Mouse (Mus musculus) liver (tissue): ENCODE results near the gene Defb35.
"Not testable (repeated sequence)": the region's sequence is repeated elsewhere in the genome, so short reads cannot be mapped to it uniquely, and the experiment has no call there.

ENCODE experiments used
- DNase-seq: peaks from one replicate; pipeline ENCODE4 v3.0.0-alpha.2; 2020; ENCODE audit warnings: mixed read lengths

The Defb35 gene

GRCm38 (mm10) chr8:21938052-21938451 is at the start of gene Defb35:
Gene Defb35 (plus strand): TSS chr8:21938352.
- not testable (repeated sequence) for DNase-seq

DNA sequence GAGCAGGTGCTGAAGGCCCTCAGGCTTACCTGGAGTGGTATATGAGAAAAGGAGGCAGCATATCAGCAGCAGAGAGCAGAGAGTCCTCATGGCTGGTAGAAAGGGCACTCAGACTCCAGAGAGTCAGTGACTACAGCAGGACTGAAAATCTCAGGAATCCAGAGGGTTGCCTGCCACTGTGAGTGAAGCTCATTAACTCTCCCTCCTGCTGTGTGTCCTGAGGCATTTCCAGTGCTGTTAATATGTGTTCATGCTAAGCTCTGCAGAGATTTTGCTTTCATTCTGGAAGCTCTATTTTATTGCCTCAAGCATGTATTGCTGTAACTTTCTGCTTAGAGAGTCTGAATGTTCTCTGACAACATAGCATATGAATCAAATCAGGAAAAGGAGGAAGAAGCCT is 31.9 kb upstream of the Defb35 start, which contains the start of gene Defb11:
Gene Defb11 (minus strand): TSS at position 123 of the 400 bp plus-strand sequence.
- DNase-seq = not testable (repeated sequence)

DNA sequence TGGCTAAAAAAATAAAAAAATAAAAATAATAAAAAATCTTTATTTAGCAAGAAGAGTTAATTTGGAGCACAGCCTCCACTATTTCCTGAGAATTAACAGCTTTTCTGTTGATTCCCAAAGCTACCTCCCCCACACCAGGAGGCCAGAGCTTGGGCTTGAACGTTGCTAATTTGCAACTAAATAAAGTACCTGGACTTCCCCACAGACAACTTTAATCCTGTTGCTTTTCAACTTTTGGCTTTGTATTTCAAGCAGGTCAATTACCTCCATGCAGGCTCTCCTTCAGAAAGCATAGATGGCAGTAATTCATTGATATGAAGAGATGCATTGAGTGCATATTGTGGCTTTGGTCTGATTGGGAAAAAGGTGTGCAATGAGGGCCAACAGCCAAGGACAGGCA is 26.2 kb upstream of the Defb35 start:
- DNase-seq = no peak

DNA sequence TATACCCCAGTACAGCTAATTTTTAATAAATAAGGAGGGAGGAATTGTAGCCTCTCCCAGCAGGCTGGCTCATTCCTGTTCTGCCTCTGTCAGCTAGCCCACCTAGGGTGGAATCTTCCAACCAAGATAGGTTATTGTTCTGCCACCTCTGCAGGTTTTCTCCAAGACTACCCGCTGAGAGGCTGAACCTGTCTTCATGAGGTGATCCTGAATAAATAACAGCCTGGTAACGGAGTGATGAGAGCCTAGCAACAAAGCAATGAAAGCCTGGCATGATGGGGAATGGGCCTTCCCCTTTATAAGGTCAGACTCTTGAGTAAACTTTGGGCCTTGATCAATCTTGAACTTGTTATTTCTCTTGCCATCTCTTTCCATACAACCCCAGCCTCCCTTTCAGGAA is 25.6 kb upstream of the Defb35 start:
- no peak for DNase-seq

GRCm38 (mm10) chr8:21915625-21916024 is 22.5 kb upstream of the Defb35 start:
- DNase-seq = no peak

DNA sequence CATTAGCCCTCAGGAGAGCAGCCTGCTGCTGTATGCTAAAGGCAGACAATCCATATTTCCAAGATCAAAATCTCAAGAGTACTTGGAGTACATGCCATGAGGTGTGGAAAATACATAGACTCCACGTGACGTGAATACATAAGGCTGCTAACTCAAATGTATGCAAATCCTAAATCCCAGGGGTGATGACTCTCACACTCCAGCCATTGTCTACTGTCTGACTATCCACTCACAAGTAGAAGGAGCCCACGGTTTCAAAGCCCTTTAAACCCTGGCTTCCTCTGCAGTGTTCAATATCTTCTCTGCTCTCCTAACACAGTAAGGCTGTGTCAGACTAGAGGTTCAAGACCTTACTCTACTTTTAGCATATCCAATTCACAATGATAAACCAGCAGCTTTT is 7.4 kb upstream of the Defb35 start:
- not testable (repeated sequence) for DNase-seq

GRCm38 (mm10) chr8:21932610-21933009 is 5.5 kb upstream of the Defb35 start, which contains the start of gene Defb15:
Gene Defb15 (minus strand): TSS chr8:21932710.
- no peak for DNase-seq

DNA sequence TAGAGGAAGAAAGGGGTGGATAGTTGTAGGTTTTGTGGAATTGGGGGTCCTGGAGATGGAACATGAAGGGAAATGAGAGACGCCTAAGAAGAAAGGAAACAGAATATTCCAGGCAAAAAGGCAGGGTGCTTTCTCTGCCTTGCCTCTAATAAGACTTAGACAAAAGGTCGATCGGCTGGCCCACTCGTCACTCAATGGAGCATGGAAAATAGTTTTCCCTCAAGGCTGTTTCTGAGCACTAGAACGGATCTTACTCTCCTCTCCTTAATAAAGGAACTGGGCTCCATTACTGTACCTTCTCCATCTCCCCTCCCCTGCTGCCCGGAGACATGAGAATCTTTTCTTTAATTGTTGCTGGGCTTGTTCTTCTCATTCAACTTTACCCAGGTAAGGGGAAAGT is 8.3 kb downstream of the Defb35 start, which contains the start of gene Defb13:
Gene Defb13 (plus strand): TSS at position 301 of the 400 bp plus-strand sequence.
- no peak for DNase-seq

DNA sequence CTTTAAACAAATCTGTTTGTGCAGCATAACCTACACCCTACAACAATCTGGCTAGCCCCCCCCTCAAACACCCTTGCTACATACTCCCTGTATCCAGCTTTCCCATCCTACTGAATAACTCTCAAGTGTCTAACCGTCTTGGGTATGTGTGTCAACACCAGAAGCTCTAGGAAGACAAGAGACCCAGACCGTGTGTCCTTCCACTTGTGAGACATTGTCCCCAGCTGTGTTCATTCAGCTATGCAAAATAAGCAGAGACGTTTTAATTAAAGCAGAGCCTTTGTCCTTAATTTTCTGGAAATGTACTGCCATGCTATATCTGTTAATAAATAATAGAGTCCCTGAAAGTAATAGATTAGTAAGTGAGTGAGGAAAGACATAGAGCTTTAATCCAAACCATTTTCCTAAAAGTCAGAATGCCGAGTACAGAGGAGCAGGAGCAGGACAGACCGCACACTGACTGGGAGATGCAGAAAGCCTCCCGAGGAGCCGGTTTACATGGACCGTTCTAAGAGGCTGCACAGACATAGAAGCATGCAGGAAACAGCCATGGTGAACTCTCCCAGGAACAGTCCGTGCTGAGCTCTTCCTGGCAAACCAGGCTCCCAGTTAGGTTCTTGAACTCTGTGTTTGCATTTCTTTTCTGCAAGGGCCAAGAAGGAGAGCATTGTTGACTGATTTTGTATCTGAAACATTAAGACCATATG is 9.3 kb downstream of the Defb35 start:
- no peak for DNase-seq

- DNase-seq = peak; percentile 41
Observed at GRCm38 (mm10) chr8:21955321-21955720, 17.2 kb downstream of the Defb35 start.

DNA sequence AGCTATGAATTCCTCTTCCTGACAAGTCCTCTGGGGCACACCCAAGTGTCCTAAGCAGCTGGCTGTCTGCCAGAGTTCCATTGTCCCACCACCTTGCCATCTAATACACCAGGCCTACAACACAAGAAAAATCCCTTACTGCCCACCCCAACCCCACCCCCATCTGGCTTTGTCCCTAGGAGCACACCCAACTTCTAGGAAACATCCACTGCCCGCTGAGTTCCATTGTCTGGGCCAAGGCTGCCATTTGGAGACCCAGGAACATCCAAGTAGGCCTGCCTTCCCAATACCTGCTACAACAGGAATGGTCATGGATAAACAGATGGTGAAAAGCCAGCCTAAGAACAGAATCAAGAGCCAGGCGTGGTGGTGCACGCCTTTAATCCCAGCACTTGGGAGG is 18.2 kb downstream of the Defb35 start:
- DNase-seq = no peak

DNA sequence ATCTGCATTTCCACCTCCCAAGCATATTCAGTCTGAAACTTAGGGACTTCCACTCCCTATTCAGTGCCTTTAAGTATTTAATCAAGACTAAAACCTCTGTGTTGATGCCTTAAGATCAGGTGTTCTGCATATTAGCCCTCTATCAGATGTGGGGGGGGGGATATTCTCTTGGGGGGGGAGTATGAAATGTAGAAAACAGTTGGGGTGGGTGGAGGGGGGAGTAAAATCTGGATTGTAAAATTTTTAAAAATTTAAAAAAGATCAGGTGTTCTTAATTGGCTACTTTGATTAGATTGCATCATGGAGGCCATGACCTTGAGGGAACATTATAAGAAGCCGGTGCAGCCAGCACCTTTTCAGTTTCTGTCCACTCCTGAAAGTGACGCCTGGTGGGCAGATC is 20.3 kb downstream of the Defb35 start, which contains the start of gene Fam90a1a:
Gene Fam90a1a (plus strand): TSS at position 301 of the 400 bp plus-strand sequence.
- no peak for DNase-seq

DNA sequence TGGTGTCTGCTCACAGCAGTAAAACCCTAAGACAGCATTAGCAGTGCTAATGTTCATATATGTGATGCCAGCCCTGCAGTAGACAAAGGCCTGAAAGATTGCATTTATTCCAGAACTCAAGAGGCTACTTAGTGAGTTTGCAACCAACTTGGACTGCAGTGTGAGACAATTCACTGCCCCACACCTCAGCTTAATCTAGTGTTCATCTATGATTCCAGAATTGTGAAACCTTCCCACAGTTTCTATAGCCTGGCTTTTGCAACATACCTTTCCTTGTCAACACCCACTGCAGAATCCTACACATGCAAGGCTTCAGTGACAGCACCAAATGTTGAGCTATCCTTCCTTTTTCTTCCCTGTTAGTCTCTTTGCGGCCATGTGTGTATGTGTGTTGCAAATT is 28.5 kb downstream of the Defb35 start:
- DNase-seq = no peak

GRCm38 (mm10) chr8:21969475-21969874 is 31.3 kb downstream of the Defb35 start, which contains the start of gene Ccdc70:
Gene Ccdc70 (plus strand): TSS chr8:21969775.
- DNase-seq = no peak

DNA sequence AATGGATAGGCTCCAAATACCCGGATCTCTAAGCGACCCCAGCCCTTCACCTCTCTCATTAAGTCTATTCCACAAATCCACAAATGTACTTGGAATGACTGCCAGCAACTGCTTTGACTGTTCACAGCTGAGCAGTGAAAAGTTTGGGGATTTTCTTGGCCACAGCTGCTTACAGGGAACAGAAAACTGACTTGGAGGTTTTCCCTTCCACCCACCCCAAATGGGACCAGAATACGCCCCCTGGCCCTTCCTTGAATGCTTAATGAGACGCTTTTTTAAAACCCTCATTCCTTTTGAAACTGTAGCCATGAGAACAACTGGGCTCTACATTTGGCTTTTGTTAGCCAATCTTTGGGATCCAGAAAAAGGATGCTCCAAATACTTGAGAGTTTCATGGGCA is 40.0 kb downstream of the Defb35 start:
- no peak for DNase-seq

DNA sequence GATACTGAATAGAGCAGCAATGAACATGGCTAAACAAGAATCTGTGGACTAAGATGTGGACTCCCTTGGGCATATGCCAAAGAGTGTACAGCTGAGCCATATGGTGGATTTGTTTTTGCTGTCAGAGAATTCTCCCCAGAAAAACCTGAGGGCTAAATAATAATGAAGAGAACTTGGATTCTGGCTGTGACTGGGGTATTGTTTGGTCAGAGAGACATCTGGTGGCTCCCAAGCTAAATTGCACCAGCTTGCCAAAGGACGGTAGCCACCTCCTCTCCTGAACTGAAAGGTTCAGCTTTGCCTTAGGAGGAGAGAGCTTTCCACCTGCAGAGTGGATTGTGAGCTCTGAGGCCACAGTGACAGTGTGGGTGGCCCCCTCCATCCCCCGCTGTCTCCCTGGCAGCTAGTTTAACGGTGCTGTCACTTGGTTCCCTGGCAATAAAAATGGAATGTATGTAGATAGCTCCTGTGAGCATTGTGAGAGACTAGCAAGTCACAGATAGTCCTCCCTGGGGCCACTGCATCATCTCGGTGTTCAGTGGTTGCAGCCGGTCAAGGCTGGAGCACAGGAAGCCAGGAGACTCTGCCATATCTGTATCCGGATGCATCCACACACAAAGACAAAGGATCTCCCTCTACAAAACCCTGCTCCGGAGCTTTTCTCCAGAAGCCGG is 43.6 kb downstream of the Defb35 start:
- DNase-seq = no peak
